Mouse (Mus musculus) urinary bladder, adult 2 months (tissue): ENCODE data around the gene Ftl1. TPM values are rescaled to one million over a fixed set of nuclear protein-coding genes. Genes with fewer than 3 reads are reported as not detected.
A peak's percentile ranks its signal among the peaks of the same experiment; 100 is the strongest.
"Not testable (repeated sequence)": the region's sequence is repeated elsewhere in the genome, so short reads cannot be mapped to it uniquely, and the experiment has no call there.

Source experiments
- DNase-seq: peaks from one replicate; pipeline ENCODE4 v3.0.0; 2022; ENCODE audit warnings: low spot score
- polyA plus RNA-seq: library from polyadenylated mRNA; depleted of rRNA; stranded (reverse); fragments of >200 nt; gene quantifications from 2 replicates; pipeline ENCODE4 v1.2.3, GENCODE M21; 2012; rRNA removed

The Ftl1 gene
- 1,966 and 2,293 TPM in 2 replicates for polyA plus RNA-seq

GRCm38 (mm10) chr7:45459564-45460140 is at the start of gene Ftl1:
Ftl1 (minus strand) TSS chr7:45459884.
- DNase-seq = peak; percentile 93

GRCm38 (mm10) chr7:45509181-45509882 is 49.6 kb upstream of the Ftl1 start:
- DNase-seq = no peak

- DNase-seq = no peak
These were observed 48.9 kb upstream of the Ftl1 start for GRCm38 (mm10) chr7:45508561-45508960.

- DNase-seq = no peak
These were observed 47.9 kb upstream of the Ftl1 start for GRCm38 (mm10) chr7:45507583-45507982.

GRCm38 (mm10) chr7:45498427-45498826 is 38.7 kb upstream of the Ftl1 start:
- no peak for DNase-seq

- DNase-seq = no peak
These were observed 34.9 kb upstream of the Ftl1 start for GRCm38 (mm10) chr7:45494548-45494947.

- DNase-seq = no peak
These were observed 33.3 kb upstream of the Ftl1 start for GRCm38 (mm10) chr7:45492951-45493350.

- no peak for DNase-seq
These were observed 32.7 kb upstream of the Ftl1 start for GRCm38 (mm10) chr7:45492225-45492844.

- DNase-seq = no peak
These were observed 31.6 kb upstream of the Ftl1 start for GRCm38 (mm10) chr7:45491264-45491663.

GRCm38 (mm10) chr7:45490822-45491221 is 31.1 kb upstream of the Ftl1 start:
- DNase-seq = no peak

GRCm38 (mm10) chr7:45489578-45489977 is 29.9 kb upstream of the Ftl1 start:
- no peak for DNase-seq

GRCm38 (mm10) chr7:45488293-45489204 is 28.9 kb upstream of the Ftl1 start, which contains the start of gene Dhdh:
Dhdh (minus strand) TSS chr7:45488805.
- no peak for DNase-seq

GRCm38 (mm10) chr7:45487861-45488292 is 28.2 kb upstream of the Ftl1 start:
- no peak for DNase-seq

GRCm38 (mm10) chr7:45486761-45487415 is 27.2 kb upstream of the Ftl1 start, which contains the start of gene Gm45808:
Gm45808 (minus strand) TSS chr7:45486811.
- DNase-seq = no peak

- DNase-seq = no peak
These were observed 26.5 kb upstream of the Ftl1 start for GRCm38 (mm10) chr7:45486158-45486557.

- not testable (repeated sequence) for DNase-seq
These were observed 25.3 kb upstream of the Ftl1 start for GRCm38 (mm10) chr7:45484985-45485384.

GRCm38 (mm10) chr7:45482166-45482565 is 22.5 kb upstream of the Ftl1 start:
- no peak for DNase-seq

GRCm38 (mm10) chr7:45481374-45481927 is 21.8 kb upstream of the Ftl1 start, which contains the start of gene Tulp2:
Tulp2 (plus strand) TSS chr7:45481877.
- no peak for DNase-seq

GRCm38 (mm10) chr7:45480310-45480709 is 20.6 kb upstream of the Ftl1 start:
- DNase-seq = not testable (repeated sequence)

GRCm38 (mm10) chr7:45478774-45479173 is 19.1 kb upstream of the Ftl1 start:
- no peak for DNase-seq

GRCm38 (mm10) chr7:45477003-45477402 is 17.3 kb upstream of the Ftl1 start:
- DNase-seq = no peak
